Mouse (Mus musculus): ENCODE data around the gene 1700025F22Rik. TPM values are rescaled to one million over a fixed set of nuclear protein-coding genes. Genes with fewer than 3 reads are reported as not detected.

The 1700025F22Rik gene
- polyA plus RNA-seq (2014; fragmentation: Illumina TruSeq; extraction: RNeasy Lipid Tissue Mini Kit (QIAGEN cat#74804); ENCODE audit: low read depth, low replicate concordance): not detected

GRCm38 (mm10) chr19:11165172-11165571, at the start of gene 1700025F22Rik:
TSS of gene 1700025F22Rik (minus strand) at chr19:11165320.

GRCm38 (mm10) chr19:11196546-11196945, 31.4 kb upstream of the 1700025F22Rik start, which contains the start of gene Ms4a13:
TSS of gene Ms4a13 (minus strand) at chr19:11196737.

GRCm38 (mm10) chr19:11130776-11131175, 34.3 kb downstream of the 1700025F22Rik start, which contains the start of gene 1700017D01Rik:
TSS of gene 1700017D01Rik (minus strand) at chr19:11130876.

Other genes with a start within 250 kb of the 1700025F22Rik start
- gene Zp1, start 244.7 kb downstream of the 1700025F22Rik start, polyA plus RNA-seq (2014; fragmentation: Illumina TruSeq; extraction: RNeasy Lipid Tissue Mini Kit (QIAGEN cat#74804); ENCODE audit: low read depth, low replicate concordance): not detected
- not detected for gene Ptgdr2, start 228.2 kb downstream of the 1700025F22Rik start, polyA plus RNA-seq (2014; fragmentation: Illumina TruSeq; extraction: RNeasy Lipid Tissue Mini Kit (QIAGEN cat#74804); ENCODE audit: low read depth, low replicate concordance)
- gene Ccdc86, start 216.1 kb downstream of the 1700025F22Rik start, polyA plus RNA-seq (2014; fragmentation: Illumina TruSeq; extraction: RNeasy Lipid Tissue Mini Kit (QIAGEN cat#74804); ENCODE audit: low read depth, low replicate concordance): 1.4 TPM
- not detected for gene Ms4a10, start 190.7 kb downstream of the 1700025F22Rik start, polyA plus RNA-seq (2014; fragmentation: Illumina TruSeq; extraction: RNeasy Lipid Tissue Mini Kit (QIAGEN cat#74804); ENCODE audit: low read depth, low replicate concordance)
- not detected for gene Ms4a15, start 172.1 kb downstream of the 1700025F22Rik start, polyA plus RNA-seq (2014; fragmentation: Illumina TruSeq; extraction: RNeasy Lipid Tissue Mini Kit (QIAGEN cat#74804); ENCODE audit: low read depth, low replicate concordance)
- not detected for gene Ms4a18, start 147.3 kb downstream of the 1700025F22Rik start, polyA plus RNA-seq (2014; fragmentation: Illumina TruSeq; extraction: RNeasy Lipid Tissue Mini Kit (QIAGEN cat#74804); ENCODE audit: low read depth, low replicate concordance)
- gene Ms4a8a, start 84.2 kb downstream of the 1700025F22Rik start, polyA plus RNA-seq (2014; fragmentation: Illumina TruSeq; extraction: RNeasy Lipid Tissue Mini Kit (QIAGEN cat#74804); ENCODE audit: low read depth, low replicate concordance): 1.8 TPM
- not detected for gene 1700017D01Rik, start 34.4 kb downstream of the 1700025F22Rik start, polyA plus RNA-seq (2014; fragmentation: Illumina TruSeq; extraction: RNeasy Lipid Tissue Mini Kit (QIAGEN cat#74804); ENCODE audit: low read depth, low replicate concordance)
- gene Ms4a13, start 31.4 kb upstream of the 1700025F22Rik start, polyA plus RNA-seq (2014; fragmentation: Illumina TruSeq; extraction: RNeasy Lipid Tissue Mini Kit (QIAGEN cat#74804); ENCODE audit: low read depth, low replicate concordance): not detected
- gene Ms4a12, start 67.1 kb upstream of the 1700025F22Rik start, polyA plus RNA-seq (2014; fragmentation: Illumina TruSeq; extraction: RNeasy Lipid Tissue Mini Kit (QIAGEN cat#74804); ENCODE audit: low read depth, low replicate concordance): not detected
- 1.9 TPM for gene Ms4a1, start 100.9 kb upstream of the 1700025F22Rik start, polyA plus RNA-seq (2014; fragmentation: Illumina TruSeq; extraction: RNeasy Lipid Tissue Mini Kit (QIAGEN cat#74804); ENCODE audit: low read depth, low replicate concordance)
- gene Ms4a5, start 118.6 kb upstream of the 1700025F22Rik start, polyA plus RNA-seq (2014; fragmentation: Illumina TruSeq; extraction: RNeasy Lipid Tissue Mini Kit (QIAGEN cat#74804); ENCODE audit: low read depth, low replicate concordance): not detected
- gene Ms4a14, start 149.1 kb upstream of the 1700025F22Rik start, polyA plus RNA-seq (2014; fragmentation: Illumina TruSeq; extraction: RNeasy Lipid Tissue Mini Kit (QIAGEN cat#74804); ENCODE audit: low read depth, low replicate concordance): 0.16 TPM
- gene Ms4a7, start 170.8 kb upstream of the 1700025F22Rik start, polyA plus RNA-seq (2014; fragmentation: Illumina TruSeq; extraction: RNeasy Lipid Tissue Mini Kit (QIAGEN cat#74804); ENCODE audit: low read depth, low replicate concordance): 1.3 TPM
- gene Ms4a4a, start 210.2 kb upstream of the 1700025F22Rik start, polyA plus RNA-seq (2014; fragmentation: Illumina TruSeq; extraction: RNeasy Lipid Tissue Mini Kit (QIAGEN cat#74804); ENCODE audit: low read depth, low replicate concordance): not detected
- gene Ms4a4c, start 239.4 kb upstream of the 1700025F22Rik start, polyA plus RNA-seq (2014; fragmentation: Illumina TruSeq; extraction: RNeasy Lipid Tissue Mini Kit (QIAGEN cat#74804); ENCODE audit: low read depth, low replicate concordance): 1.3 TPM